Mouse (Mus musculus) spleen, adult 2 months (tissue): ENCODE results near the gene Gm10912. TPM values are rescaled to one million over a fixed set of nuclear protein-coding genes. Genes with fewer than 3 reads are reported as not detected.
A peak's percentile ranks its signal among the peaks of the same experiment; 100 is the strongest.

Experiments used
- DNase-seq, 2 experiments: peaks; one replicate each; pipeline versions ENCODE4 v3.0.0 to v3.0.0-alpha.2; 2012 to 2021; ENCODE audit warnings: low spot score in 2 of 2, low read depth in 1 of 2
- H3K27ac ChIP-seq: fragments of 200-500 bp; 2 replicates; pipeline ENCODE4 v1.5.1; 2012; ENCODE audit warnings: low read length, inconsistent platforms; ENCODE audit not compliant: insufficient read depth
- H3K27me3 ChIP-seq: fragments of 200-500 bp; 2 replicates; pipeline ENCODE4 v1.6.1; 2012; ENCODE audit warnings: mild to moderate bottlenecking, moderate library complexity, low read length, inconsistent platforms; ENCODE audit not compliant: control insufficient read depth, insufficient read depth
- H3K36me3 ChIP-seq: fragments of 200-500 bp; 2 replicates; pipeline ENCODE4 v1.6.1; 2012; ENCODE audit warnings: mild to moderate bottlenecking, low read length, inconsistent platforms; ENCODE audit not compliant: control insufficient read depth, insufficient read depth
- H3K4me1 ChIP-seq: fragments of 200-500 bp; 2 replicates; pipeline ENCODE4 v1.6.1; 2011; ENCODE audit warnings: inconsistent platforms; ENCODE audit not compliant: control insufficient read depth, insufficient read depth, insufficient read length
- H3K4me3 ChIP-seq: fragments of 200-500 bp; 2 replicates; pipeline ENCODE4 v1.5.1; 2011; ENCODE audit warnings: mild to moderate bottlenecking, inconsistent platforms; ENCODE audit not compliant: insufficient read depth, insufficient read length; ENCODE audit errors: extremely low read depth
- CTCF ChIP-seq: fragments of 200-500 bp; IDR thresholded peaks from 2 replicates; pipeline ENCODE4 v1.5.1; 2011; ENCODE audit warnings: mild to moderate bottlenecking, inconsistent platforms; ENCODE audit not compliant: insufficient read depth, insufficient read length, insufficient replicate concordance; ENCODE audit errors: extremely low read depth
- POLR2A ChIP-seq: fragments of 200-500 bp; IDR thresholded peaks from 2 replicates; pipeline ENCODE4 v1.6.1; 2011; ENCODE audit warnings: low read depth, low read length, inconsistent platforms
- WGBS: fragments of 180-500 bp; shearing (Covaris S2); methylation state at CpG from one replicate; pipeline ENCODE4 v1.1.7; 2018; 5-methylcytosine and 5-hydroxymethylcytosine counted together
- polyA plus RNA-seq: library from polyadenylated mRNA; depleted of rRNA; stranded (reverse); fragments of >200 nt; gene quantifications from 2 replicates; pipeline ENCODE4 v1.2.3, GENCODE M21; 2012

Gm10912 gene
- polyA plus RNA-seq, 1 experiment = 0.06 TPM

DNA sequence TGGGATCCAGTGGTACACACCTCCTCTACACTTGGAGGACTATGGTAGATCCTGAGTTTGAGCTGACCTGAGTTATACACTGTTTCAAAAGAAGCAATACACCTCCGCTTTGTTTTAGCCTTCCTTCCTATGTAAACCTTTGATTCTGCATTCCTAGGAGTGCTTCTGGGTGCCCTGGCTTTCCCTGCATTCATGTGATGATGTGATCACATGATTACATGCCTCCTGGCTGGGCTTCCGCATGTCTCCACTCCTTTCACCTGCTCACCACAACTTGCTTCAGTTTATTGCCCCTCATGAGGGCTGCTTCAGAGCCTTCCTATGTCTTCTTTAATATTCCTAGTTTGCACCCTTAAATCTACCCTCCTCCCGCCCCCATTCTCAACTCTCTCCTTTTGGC, 33.6 kb upstream of the Gm10912 start:
- WGBS = 97% methylated on average over 3 of the region's 3 CpGs
- Histone ChIP-seq H3K27me3 (no peaks in the 10 kb centered on the region), H3K4me3 (no peak overlapping the region), H3K36me3 (peaks cover 18% of the 10 kb centered on the region), H3K4me1 (peaks cover 3% of the 10 kb centered on the region; the same call in 1 of the 2 replicates), H3K27ac (no peak overlapping the region)
- no peak for DNase-seq
- TF ChIP-seq CTCF = no peak
- no peak for TF ChIP-seq POLR2A

DNA sequence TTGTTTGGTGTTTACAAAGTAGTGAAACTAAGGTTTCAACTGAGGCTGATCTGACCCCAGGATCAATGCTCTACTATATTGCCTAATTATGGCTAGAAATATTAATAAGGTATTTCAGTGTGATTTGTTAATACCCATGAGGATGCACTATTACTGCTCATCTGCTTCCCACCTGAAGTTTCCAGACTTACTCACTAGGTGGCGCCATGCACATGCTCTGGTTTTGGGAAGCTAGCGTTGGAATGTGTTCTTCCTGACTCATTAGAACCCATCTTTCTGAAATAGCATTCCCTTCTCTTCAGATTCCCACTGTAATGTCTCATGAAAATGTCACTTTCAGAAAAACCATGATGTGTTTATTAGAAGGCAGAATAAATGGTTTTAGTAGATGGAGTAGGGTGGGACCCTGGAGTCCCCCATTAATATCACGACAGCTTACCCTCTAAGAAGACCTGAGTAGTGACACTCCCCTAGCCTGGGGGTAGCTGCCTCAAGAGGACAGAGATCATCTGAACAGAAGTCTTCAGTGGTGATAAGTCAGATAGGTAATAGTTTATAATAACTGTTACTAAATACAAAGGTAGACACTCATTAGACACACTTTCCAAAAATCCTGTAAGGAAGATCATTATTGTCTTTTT, 30.7 kb upstream of the Gm10912 start:
- no peak for TF ChIP-seq POLR2A
- TF ChIP-seq CTCF = peak; percentile 52; the same call in 1 of the 2 replicates
- Histone ChIP-seq H3K4me3 (no peak overlapping the region), H3K27me3 (no peaks in the 10 kb centered on the region), H3K36me3 (peaks cover 29% of the 10 kb centered on the region), H3K4me1 (no peaks in the 10 kb centered on the region), H3K27ac (no peak overlapping the region)
- DNase-seq = peak in 1 of 2 experiments; percentile 23
- 38% methylated on average over 3 of the region's 3 CpGs for WGBS

DNA sequence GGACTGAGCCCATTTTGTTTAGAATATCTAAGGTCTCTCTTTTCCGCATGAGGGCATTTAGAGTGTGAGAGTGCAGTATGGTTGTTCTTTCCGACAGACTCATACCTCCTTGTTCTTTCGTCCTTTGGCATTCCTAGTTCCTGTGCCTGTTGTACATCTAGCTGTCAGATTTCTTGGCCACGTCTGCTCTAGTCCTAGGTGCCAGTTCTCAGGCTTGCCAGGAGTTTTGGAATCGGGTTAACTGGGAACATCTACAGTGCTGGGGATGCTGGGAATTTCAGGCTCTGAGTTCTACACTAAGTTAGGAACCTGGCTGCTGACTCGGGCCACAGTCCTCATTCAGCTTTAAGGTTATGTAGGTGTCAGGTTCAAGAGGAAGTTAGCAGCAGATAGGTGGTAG, 30.0 kb upstream of the Gm10912 start:
- Histone ChIP-seq H3K4me3 (no peak overlapping the region), H3K4me1 (no peaks in the 10 kb centered on the region), H3K36me3 (peaks cover 32% of the 10 kb centered on the region), H3K27ac (no peak overlapping the region), H3K27me3 (no peaks in the 10 kb centered on the region)
- 90% methylated on average over 6 of the region's 6 CpGs for WGBS
- DNase-seq = no peak
- TF ChIP-seq POLR2A (no peak), CTCF (no peak)

DNA sequence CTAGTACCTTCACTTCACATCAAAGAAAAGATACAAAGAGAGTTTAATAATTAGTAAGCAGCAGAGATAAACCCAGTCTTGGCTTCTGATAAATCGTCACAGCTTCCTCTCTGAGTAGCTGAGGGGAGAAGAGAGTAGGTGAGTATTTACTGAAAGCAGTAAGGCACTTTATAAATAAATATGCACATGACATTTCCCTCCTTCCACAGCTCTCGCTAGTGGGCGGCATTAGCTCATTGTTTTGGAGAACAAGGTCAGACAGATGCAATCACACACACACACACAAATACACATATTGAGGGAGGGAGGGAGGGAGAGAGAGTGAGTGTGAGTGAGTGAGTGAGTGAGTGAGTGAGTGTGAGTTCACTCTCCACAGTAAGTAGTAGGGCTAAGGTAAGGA, 29.3 kb upstream of the Gm10912 start:
- Histone ChIP-seq H3K27me3 (no peaks in the 10 kb centered on the region), H3K4me1 (no peaks in the 10 kb centered on the region), H3K36me3 (peaks cover 34% of the 10 kb centered on the region), H3K4me3 (no peak overlapping the region), H3K27ac (no peak overlapping the region)
- no peak for DNase-seq
- TF ChIP-seq CTCF (no peak), POLR2A (no peak)
- WGBS = 87% methylated on average over 3 of the region's 3 CpGs

DNA sequence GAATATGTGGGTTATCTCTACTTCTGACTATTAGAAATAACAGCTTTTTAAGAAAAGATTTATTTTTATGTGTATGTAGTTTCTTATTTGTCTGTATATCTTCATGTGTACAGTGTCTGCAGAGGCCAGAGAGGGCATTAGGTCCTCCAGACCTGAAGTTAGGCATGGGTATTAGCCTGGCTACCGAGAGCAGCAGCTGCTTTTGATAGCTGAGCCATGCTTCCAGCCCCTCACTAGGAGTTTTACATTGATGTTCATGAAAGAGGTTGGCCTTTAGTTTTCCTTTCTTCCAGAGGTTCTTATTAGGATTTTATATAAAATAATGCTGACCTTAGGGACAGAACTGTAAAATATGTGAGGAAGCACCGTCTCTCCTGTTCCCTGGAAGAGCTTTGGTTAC, 27.4 kb upstream of the Gm10912 start:
- 88% methylated on average over 2 of the region's 2 CpGs for WGBS
- DNase-seq = no peak
- Histone ChIP-seq H3K4me3 (no peak overlapping the region), H3K27me3 (no peaks in the 10 kb centered on the region), H3K27ac (no peak overlapping the region), H3K4me1 (no peaks in the 10 kb centered on the region), H3K36me3 (peaks cover 40% of the 10 kb centered on the region)
- TF ChIP-seq CTCF = no peak
- no peak for TF ChIP-seq POLR2A

DNA sequence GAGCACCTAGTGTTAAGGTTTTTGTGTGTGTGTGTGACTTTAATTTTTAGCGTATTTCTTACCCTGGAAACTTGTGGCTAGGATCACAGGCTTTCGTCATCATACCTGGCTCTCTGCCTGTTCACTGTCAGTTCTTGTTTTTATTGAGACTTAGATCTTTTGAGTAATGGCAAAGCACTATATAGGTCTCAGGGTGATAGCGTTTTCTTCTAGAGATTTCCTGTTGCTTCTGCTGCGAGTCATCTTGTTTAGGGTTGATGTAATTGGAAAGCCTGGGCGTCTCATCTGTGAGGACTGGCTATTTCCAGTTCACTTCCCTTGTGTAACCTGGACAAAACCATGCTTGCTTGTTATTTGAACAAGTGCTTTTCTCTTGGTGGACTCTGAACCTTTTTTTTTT, 24.0 kb upstream of the Gm10912 start:
- no peak overlapping the region for H3K4me3 ChIP-seq
- DNase-seq = no peak
- no peak overlapping the region for H3K27ac ChIP-seq
- no peaks in the 10 kb centered on the region for H3K4me1 ChIP-seq
- no peaks in the 10 kb centered on the region for H3K27me3 ChIP-seq
- TF ChIP-seq CTCF = no peak
- TF ChIP-seq POLR2A = no peak
- WGBS = 77% methylated on average over 5 of the region's 5 CpGs
- peaks cover 39% of the 10 kb centered on the region for H3K36me3 ChIP-seq

DNA sequence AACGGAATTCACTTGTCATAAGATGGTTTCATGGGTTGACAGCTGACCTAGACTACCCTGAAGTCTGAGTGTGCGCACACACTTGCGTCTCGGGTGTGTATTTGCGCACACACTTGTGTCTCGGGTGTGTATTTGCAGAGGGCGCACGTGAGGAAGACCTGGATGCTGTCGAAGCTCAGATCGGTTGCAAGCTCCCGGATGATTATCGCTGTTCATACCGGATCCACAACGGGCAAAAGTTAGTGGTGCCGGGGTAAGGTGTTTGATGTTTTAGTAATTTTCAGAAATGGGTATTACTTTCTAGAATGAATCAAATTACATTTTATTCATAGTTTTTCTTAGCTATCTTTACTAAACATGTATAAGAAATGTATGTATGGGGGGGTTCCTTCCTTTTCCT, 22.9 kb upstream of the Gm10912 start:
- H3K4me1 ChIP-seq = no peaks in the 10 kb centered on the region
- TF ChIP-seq POLR2A = no peak
- no peak for TF ChIP-seq CTCF
- peaks cover 32% of the 10 kb centered on the region for H3K36me3 ChIP-seq
- DNase-seq = no peak
- no peak overlapping the region for H3K27ac ChIP-seq
- no peaks in the 10 kb centered on the region for H3K27me3 ChIP-seq
- 96% methylated on average over 15 of the region's 15 CpGs for WGBS
- H3K4me3 ChIP-seq = no peak overlapping the region
